Mouse (Mus musculus) adrenal gland (tissue): ENCODE measurements around the gene Tctex1d2.

Source experiments
- intact Hi-C: fragments of 180-260 bp; cut with DNase I; formaldehyde crosslinking; loops from one replicate; pipeline ENCODE4 v1.15.1; 2025

The Tctex1d2 gene

DNA sequence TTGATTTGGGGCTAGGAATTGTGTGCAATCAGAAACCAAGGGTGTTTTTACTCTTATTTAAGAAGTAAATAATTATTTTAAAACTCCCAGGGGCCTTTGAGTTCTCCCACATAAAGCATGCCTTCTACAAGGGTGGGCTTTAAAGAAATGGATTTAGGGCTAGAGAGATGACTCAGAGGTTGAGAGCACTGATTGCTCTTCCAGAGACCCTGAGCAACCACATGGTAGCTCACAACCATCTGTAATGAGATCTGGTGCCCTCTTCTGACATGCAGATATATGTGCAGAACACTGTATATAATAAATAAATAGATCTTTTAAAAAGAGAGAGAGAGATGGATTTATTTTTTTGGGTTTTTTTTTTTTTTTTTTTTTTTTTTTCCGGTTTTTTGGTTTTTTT, 45.4 kb downstream of the Tctex1d2 start:
- intact Hi-C loops = no loop called here

GRCm38 (mm10) chr16:32468488-32468887, 49.0 kb downstream of the Tctex1d2 start:
- intact Hi-C loops = no loop called here

GRCm38 (mm10) chr16:32469404-32470105, 50.1 kb downstream of the Tctex1d2 start:
- intact Hi-C loops = no loop called here

GRCm38 (mm10) chr16:32472276-32473015, 52.9 kb downstream of the Tctex1d2 start:
- intact Hi-C loops = no loop called here

- intact Hi-C loops = no loop called here
Observed at GRCm38 (mm10) chr16:32477315-32477714, 57.8 kb downstream of the Tctex1d2 start.
